Mouse (Mus musculus): ENCODE results near the gene B3gnt3.
"Not testable (repeated sequence)": the region's sequence is repeated elsewhere in the genome, so short reads cannot be mapped to it uniquely, and the experiment has no call there.

Gene B3gnt3

DNA sequence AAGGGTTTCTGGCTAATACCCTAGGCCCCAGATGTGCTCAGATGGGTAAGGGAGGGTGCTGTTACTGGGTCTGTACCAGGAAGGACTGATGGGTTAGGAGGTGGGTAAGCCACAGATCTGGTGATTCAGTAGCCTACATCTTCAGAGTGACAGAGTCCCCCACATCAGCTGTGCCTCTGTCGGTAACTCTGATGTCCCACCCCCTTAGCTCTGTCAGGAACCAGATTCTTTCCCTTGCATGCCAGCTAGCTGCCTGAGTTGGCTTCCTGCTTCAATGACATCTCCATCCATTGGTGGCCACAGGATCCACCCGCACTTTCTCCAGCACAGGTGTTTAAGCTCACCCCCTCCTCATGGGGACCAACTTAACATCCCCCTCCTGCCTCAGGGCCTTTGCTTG lies 10.0 kb upstream of the B3gnt3 start:
- no peak for DNase-seq (ENCODE audit: low spot score in 2 of 2)

- DNase-seq (ENCODE audit: low spot score in 2 of 2): peak; percentile 61 to 79
Observed at GRCm38 (mm10) chr8:71709800-71710446, 8.3 kb upstream of the B3gnt3 start.

DNA sequence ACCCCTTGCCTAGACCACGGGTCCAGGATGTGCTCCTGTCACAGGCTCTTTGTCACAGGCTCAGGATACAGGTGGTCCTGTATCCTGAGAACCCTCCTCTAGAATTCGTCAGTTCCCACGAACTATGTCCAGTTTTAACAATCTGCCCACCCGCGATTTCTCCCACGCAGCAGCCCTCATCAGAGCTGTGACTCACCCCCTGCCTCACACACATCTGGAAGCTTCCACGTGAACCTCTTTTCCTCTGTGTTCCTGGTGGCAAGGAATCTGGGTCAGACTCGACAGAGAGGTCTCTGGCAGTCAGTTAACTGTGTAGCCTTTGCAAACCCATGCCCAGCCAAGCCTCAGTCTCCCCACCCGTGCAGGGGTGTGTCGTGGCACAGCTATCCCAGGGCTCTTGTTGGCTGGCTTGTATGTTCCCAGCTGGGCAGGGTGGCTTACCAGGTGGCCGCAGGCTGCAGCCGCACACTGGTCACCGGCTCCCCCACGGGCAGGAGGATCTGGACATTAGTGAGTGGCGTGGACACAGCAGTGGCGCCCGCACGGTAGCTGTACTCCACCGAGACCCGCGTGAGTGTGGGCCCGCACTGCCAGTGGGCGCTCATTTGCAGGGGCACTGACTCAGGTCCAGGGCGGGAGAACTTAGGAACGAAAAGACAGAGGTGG lies 7.7 kb upstream of the B3gnt3 start:
- DNase-seq (ENCODE audit: low spot score in 2 of 2): no peak

DNA sequence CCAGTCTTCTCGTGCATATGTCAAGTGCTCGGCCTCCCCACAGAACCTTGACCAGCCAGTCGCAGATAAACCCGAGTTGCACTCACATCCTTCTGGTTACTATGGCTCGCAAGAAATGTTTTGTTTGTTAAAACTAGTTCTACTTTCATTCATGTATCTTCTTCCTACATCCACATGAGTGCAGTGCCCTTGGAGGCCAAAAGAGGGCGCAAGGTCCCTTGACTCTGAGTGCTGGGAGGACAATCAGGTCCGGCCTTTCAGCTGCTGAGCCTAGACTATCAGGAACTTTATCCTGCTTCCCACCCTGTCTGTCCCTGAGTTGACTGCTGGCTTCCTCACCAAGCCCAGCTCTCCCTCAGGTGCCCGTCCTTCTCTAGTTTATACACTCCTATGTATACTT lies 6.3 kb upstream of the B3gnt3 start:
- peak; percentile 53 to 68 for DNase-seq (ENCODE audit: low spot score in 2 of 2)

- DNase-seq (ENCODE audit: low spot score in 2 of 2): not testable (repeated sequence)
Observed at GRCm38 (mm10) chr8:71703400-71703799, 1.8 kb upstream of the B3gnt3 start.

- no peak for DNase-seq (ENCODE audit: low spot score in 2 of 2)
Observed at GRCm38 (mm10) chr8:71702923-71703322, 1.3 kb upstream of the B3gnt3 start.

GRCm38 (mm10) chr8:71702087-71702432 lies 471 bp upstream of the B3gnt3 start:
- DNase-seq (ENCODE audit: low spot score in 2 of 2): no peak

- DNase-seq (ENCODE audit: low spot score in 2 of 2): no peak
Observed at GRCm38 (mm10) chr8:71700493-71701269, 908 bp downstream of the B3gnt3 start.

DNA sequence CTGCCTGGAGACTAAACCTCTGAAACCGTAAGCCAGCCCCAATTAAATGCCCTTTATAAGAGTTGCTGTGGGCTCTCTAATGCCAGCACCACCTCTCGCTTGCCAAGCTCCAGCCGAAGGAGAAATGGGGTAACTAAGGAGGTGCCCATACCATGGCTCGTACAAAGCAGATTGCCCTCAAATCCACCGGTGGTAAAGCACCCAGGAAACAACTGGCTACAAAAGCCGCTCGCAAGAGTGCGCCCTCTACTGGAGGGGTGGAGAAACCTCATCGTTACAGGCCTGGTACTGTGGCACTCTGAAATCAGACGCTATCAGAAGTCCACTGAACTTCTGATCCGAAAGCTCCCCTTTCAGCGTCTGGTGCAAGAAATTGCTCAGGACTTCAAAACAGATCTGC lies 6.1 kb downstream of the B3gnt3 start:
- not testable (repeated sequence) for DNase-seq (ENCODE audit: low spot score in 2 of 2)

- DNase-seq (ENCODE audit: low spot score in 2 of 2): no peak
Observed at GRCm38 (mm10) chr8:71693166-71694041, 8.2 kb downstream of the B3gnt3 start.

DNA sequence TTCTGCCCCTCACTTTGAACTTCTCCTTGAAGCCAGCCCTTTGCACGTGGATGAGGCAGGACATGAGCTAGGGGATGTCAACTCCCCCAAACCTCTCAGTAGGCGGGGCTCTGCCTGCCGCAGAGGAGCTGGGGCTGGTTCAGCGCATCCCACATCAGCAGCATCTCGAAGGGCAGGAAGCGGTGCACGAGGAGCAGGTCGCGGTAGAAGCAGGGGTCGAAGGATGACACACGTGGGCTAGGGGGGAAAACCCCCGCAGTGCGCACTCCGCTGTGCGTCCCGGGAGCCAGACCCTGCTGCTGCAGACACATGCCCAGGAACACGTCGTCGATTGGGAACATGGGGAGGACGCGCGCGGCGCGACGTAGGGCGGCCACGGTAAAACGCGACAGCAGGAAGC lies 9.1 kb downstream of the B3gnt3 start:
- peak; percentile 27 to 44 for DNase-seq (ENCODE audit: low spot score in 2 of 2)

GRCm38 (mm10) chr8:71689028-71689427 lies 12.6 kb downstream of the B3gnt3 start, which contains the start of gene Insl3:
Gene Insl3, plus strand, starts transcription at chr8:71689214.
- no peak for DNase-seq (ENCODE audit: low spot score in 2 of 2)

- no peak for DNase-seq (ENCODE audit: low spot score in 2 of 2)
Observed at GRCm38 (mm10) chr8:71687616-71688015, 14.0 kb downstream of the B3gnt3 start.

DNA sequence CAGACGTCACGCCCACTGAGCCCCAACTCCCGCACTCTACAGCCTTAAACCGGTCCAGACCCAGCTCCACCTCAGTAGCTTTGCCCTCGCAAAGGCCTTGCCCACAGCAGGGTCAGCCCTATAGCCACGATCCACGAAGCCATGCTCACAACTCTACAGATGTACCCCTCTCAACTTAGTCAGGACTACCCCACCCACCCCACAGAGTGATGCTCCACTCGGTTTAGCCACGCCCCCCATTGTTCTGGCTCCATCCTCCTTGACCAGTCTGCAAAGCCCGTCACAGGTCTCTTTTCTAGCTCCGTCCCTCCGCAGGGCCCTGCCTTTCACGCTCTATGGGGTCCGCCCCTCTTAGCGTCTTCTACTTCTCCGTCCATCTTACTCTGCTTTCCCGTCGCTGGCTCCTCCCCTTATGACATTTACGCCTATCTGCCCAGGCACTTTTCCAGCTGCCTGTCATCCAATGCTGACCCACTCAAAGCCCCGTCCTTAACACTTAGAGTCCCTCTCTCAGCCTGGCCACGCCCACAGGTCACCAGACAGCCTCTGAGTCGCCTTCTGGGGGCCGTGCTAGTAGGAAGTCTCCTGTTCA lies 15.3 kb downstream of the B3gnt3 start:
- DNase-seq (ENCODE audit: low spot score in 2 of 2): no peak

GRCm38 (mm10) chr8:71685573-71685972 lies 16.0 kb downstream of the B3gnt3 start:
- no peak for DNase-seq (ENCODE audit: low spot score in 2 of 2)

DNA sequence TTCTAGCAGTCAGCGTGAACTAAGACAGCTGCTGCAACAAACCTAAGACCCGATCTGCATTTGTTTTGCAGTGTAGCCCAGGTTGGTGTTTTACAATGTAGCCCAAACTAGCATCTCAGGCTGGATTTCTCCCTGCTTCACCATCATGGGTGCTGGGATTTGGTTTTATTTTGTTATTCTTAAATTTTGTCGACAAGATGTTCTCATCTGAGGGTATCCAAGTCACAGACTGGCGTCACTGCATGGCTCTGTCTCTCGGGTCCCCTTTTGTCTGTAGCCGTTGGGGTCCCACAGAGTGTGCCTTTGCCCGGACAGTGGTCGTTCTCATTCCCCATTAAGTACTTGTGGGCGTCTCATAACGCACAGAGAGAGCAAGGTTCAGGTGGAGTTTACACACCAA lies 16.9 kb downstream of the B3gnt3 start:
- DNase-seq (ENCODE audit: low spot score in 2 of 2): no peak

- no peak for DNase-seq (ENCODE audit: low spot score in 2 of 2)
Observed at GRCm38 (mm10) chr8:71682832-71683231, 18.8 kb downstream of the B3gnt3 start.

GRCm38 (mm10) chr8:71681369-71681915 lies 20.1 kb downstream of the B3gnt3 start:
- DNase-seq (ENCODE audit: low spot score in 2 of 2): no peak

DNA sequence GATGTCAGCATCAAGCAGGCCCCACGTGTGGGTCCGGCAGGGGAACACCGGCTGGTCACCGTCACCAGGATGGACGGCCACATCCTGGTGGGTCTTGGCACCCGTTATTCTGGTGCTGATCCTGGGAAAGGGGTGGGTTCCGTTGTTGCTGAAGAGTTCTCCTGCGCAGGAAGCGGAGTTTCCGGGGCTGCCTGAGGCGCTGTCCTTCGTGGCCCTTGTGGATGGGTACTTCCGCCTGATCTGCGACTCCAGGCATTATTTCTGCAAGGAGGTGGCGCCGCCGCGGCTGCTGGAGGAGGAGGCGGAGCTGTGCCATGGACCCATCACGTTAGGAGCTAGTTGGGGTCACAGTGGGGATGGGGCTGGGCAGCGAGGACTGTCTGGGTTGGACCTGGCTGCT lies 21.1 kb downstream of the B3gnt3 start:
- DNase-seq (ENCODE audit: low spot score in 2 of 2): no peak

DNA sequence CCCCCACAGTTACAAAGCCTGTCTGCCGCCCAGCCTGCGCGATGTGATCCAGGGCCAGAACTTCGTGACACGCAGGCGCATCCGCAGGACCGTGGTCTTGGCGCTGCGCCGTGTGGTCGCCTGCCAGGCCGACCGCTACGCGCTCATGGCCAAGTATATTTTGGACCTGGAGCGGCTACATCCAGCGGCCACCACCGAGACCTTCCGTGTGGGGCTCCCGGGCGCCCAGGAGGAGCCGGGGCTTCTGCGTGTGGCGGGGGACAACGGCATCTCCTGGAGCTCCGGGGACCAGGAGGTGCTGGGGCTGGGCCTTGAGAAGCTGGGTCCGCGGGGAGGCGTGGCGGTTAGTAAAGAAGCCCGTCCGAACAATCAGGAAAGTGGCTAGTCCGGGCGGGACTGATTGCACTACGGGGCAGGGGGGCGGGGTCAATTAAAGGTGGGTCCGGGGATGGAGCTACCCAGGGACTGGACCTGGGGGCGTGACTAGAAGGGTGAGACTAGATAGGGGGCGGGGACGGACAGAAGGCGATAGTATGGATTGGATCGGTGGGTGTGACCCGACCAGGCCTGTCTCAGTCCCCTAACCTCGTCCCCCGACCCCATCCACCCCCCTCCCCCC lies 21.9 kb downstream of the B3gnt3 start:
- no peak for DNase-seq (ENCODE audit: low spot score in 2 of 2)

- DNase-seq (ENCODE audit: low spot score in 2 of 2): no peak
Observed at GRCm38 (mm10) chr8:71679116-71679515, 22.5 kb downstream of the B3gnt3 start.

Measured in natural killer cell, adult 2 months (primary cell).